Mouse (Mus musculus) cerebral cortex, adult 2 months (tissue): ENCODE data around the gene Gm17617.

Experiments
- WGBS: fragments of 180-500 bp; shearing (Covaris S2); methylation state at CpG from one replicate; pipeline ENCODE4 v1.1.7; 2018; 5-methylcytosine and 5-hydroxymethylcytosine counted together

Gene Gm17617

GRCm38 (mm10) chr13:55135382-55135781 is 2.0 kb upstream of the Gm17617 start:
- 13% methylated on average over 5 of the region's 5 CpGs for WGBS

- 85% methylated on average over 6 of the region's 6 CpGs for WGBS
Observed at GRCm38 (mm10) chr13:55124903-55125302, 8.4 kb downstream of the Gm17617 start.

GRCm38 (mm10) chr13:55114375-55114774 is 19.0 kb downstream of the Gm17617 start:
- 92% methylated on average over 6 of the region's 6 CpGs for WGBS

GRCm38 (mm10) chr13:55107694-55108093 is 25.7 kb downstream of the Gm17617 start:
- WGBS, result 41% methylated on average over 8 of the region's 8 CpGs

- WGBS, result 83% methylated on average over 4 of the region's 4 CpGs
Observed at GRCm38 (mm10) chr13:55107116-55107515, 26.2 kb downstream of the Gm17617 start.

GRCm38 (mm10) chr13:55105953-55106691 is 27.2 kb downstream of the Gm17617 start:
- WGBS, result 14% methylated on average over 8 of the region's 8 CpGs

GRCm38 (mm10) chr13:55105045-55105952 is 28.0 kb downstream of the Gm17617 start, which contains the start of gene Zfp346:
TSS of gene Zfp346 (plus strand) at chr13:55105311.
- under 1% methylated on average over 66 of the region's 66 CpGs for WGBS

GRCm38 (mm10) chr13:55103351-55103750 is 30.0 kb downstream of the Gm17617 start:
- WGBS, result 66% methylated on average over 2 of the region's 2 CpGs

- WGBS, result 94% methylated on average over 3 of the region's 3 CpGs
Observed at GRCm38 (mm10) chr13:55102366-55102765, 31.0 kb downstream of the Gm17617 start.

GRCm38 (mm10) chr13:55101627-55102026 is 31.7 kb downstream of the Gm17617 start:
- WGBS, result 92% methylated on average over 11 of the region's 11 CpGs

GRCm38 (mm10) chr13:55099726-55100478 is 33.4 kb downstream of the Gm17617 start, which contains the start of gene Uimc1:
TSS of gene Uimc1 (minus strand) at chr13:55100300.
- WGBS, result under 1% methylated on average over 79 of the region's 81 CpGs

GRCm38 (mm10) chr13:55099066-55099725 is 34.2 kb downstream of the Gm17617 start:
- whole genome bisulfite sequencing, result 20% methylated on average over 20 of the region's 20 CpGs

- 95% methylated on average over 3 of the region's 3 CpGs for WGBS
Observed at GRCm38 (mm10) chr13:55097841-55098240, 35.5 kb downstream of the Gm17617 start.

GRCm38 (mm10) chr13:55092588-55092987 is 40.8 kb downstream of the Gm17617 start:
- WGBS, result 42% methylated on average over 4 of the region's 4 CpGs
